Mouse (Mus musculus) neural tube, embryonic 13.5 days (tissue): ENCODE measurements around the gene Plcb4. TPM values are rescaled to one million over a fixed set of nuclear protein-coding genes. Genes with fewer than 3 reads are reported as not detected.

Experiments used
- ATAC-seq: fragments of 200-750 bp; cut with Nextera tagmentation; 2 replicates; pipeline ENCODE4 v1.8.0; 2017; ENCODE audit warnings: low read depth, mild to moderate bottlenecking, moderate TSS enrichment, moderate library complexity
- H3K27ac ChIP-seq: fragments of 300-500 bp; sonication (generic); replicated peaks from 2 replicates; pipeline ENCODE4 v1.5.1; 2015; ENCODE audit warnings: moderate library complexity, mild to moderate bottlenecking, inconsistent platforms
- H3K27me3 ChIP-seq: fragments of 300-500 bp; sonication (generic); 2 replicates; pipeline ENCODE4 v1.6.1; 2015; ENCODE audit warnings: mild to moderate bottlenecking, inconsistent platforms
- H3K36me3 ChIP-seq: fragments of 300-500 bp; sonication (generic); 2 replicates; pipeline ENCODE4 v1.6.1; 2015; ENCODE audit warnings: mild to moderate bottlenecking, inconsistent platforms
- H3K4me1 ChIP-seq: fragments of 300-500 bp; sonication (generic); replicated peaks from 2 replicates; pipeline ENCODE4 v1.6.1; 2015; ENCODE audit warnings: inconsistent platforms
- H3K4me2 ChIP-seq: fragments of 300-500 bp; sonication (generic); 2 replicates; pipeline ENCODE4 v1.6.1; 2015; ENCODE audit warnings: inconsistent platforms, mild to moderate bottlenecking, moderate library complexity
- H3K4me3 ChIP-seq: fragments of 300-500 bp; sonication (generic); 2 replicates; pipeline ENCODE4 v1.5.1; 2015; ENCODE audit warnings: mild to moderate bottlenecking, inconsistent platforms
- H3K9ac ChIP-seq: fragments of 300-500 bp; sonication (generic); 2 replicates; pipeline ENCODE4 v1.6.1; 2015; ENCODE audit warnings: moderate library complexity, mild to moderate bottlenecking, inconsistent platforms
- H3K9me3 ChIP-seq: fragments of 300-500 bp; sonication (generic); 2 replicates; pipeline ENCODE4 v1.6.1; 2016; ENCODE audit warnings: inconsistent platforms
- WGBS: fragments of 180-500 bp; shearing (Covaris S2); methylation state at CpG from one replicate; pipeline ENCODE4 v1.1.7; 2015; 5-methylcytosine and 5-hydroxymethylcytosine counted together
- polyA plus RNA-seq: library from polyadenylated mRNA; unstranded; fragments of >200 nt; fragmentation: Nextera tagmentation; extraction: Ambion mirVana; gene quantifications from 2 replicates; pipeline ENCODE4 v1.2.1, GENCODE M21; 2015

Plcb4 gene
- polyA plus RNA-seq, 1 experiment from 2014 or later = 38.2 TPM

DNA sequence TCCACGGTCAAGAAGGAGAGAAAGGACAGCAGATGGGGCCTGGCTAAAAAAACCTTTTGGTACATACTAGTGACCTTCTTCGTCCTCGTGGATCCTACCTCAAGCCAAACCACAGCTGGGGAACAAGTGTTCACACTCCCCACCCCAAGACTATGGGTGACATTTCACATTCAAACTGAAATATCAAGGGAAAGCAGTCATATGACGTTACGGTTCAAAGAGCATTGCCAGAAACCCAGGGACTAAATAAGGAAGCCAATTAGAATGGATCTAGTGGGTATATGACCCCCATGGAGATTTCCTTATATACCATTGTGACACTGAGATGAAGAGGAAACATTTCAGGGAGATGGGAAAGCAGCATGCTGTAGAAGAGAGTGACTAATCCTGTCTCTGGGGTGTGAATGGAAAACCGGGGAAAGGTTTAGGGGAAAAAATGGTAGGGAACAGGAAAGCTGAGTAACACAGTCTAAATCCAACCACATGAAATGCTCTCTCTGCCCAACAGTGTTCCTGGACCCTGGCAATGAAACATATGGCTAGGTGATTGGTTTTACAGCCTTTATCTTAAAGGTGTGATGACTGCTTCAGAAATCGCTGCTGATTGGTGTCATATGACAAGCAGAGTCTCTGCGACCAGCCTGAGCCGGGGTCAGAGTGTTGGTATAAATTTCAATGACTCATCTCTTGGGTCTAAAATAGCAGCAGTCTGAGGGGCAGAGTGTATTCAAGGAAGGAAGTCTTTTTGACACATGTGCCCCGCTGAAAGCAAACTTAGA lies 114.6 kb downstream of the Plcb4 start:
- Histone ChIP-seq H3K4me3 (no peak overlapping the region), H3K27ac (no peak overlapping the region), H3K4me2 (no peak overlapping the region), H3K4me1 (peaks cover 9% of the 10 kb centered on the region), H3K9me3 (no peaks in the 10 kb centered on the region), H3K9ac (no peak overlapping the region), H3K27me3 (no peaks in the 10 kb centered on the region), H3K36me3 (no peaks in the 10 kb centered on the region)
- 70% methylated on average over 10 of the region's 10 CpGs for WGBS
- ATAC-seq = no peak

DNA sequence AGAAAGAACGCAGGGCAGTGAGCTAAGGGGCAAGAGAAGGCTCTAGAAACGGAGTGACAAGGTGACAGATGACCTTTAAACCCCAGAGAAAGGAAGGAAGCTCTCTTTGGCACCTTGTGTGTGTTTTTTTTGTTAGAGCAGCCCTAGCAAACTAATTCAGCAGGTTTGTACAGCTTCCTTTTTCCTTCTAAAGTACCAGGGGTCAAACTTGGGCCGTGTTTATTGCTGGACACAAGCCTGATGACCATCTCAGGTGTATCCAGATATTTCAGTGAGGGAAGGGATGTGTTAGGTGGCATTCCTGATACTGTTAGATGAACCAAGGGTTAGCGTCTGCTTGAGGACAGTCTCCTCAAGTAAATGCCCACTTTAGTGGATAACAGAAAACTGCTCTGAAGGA lies 116.2 kb downstream of the Plcb4 start:
- H3K27ac ChIP-seq = no peak overlapping the region
- H3K36me3 ChIP-seq = no peaks in the 10 kb centered on the region
- H3K4me3 ChIP-seq = no peak overlapping the region
- H3K27me3 ChIP-seq = no peaks in the 10 kb centered on the region
- H3K9me3 ChIP-seq = no peaks in the 10 kb centered on the region
- ATAC-seq = no peak
- H3K4me2 ChIP-seq = no peak overlapping the region
- 77% methylated on average over 4 of the region's 4 CpGs for WGBS
- peaks cover 5% of the 10 kb centered on the region; the same call in 1 of the 2 replicates for H3K4me1 ChIP-seq
- no peak overlapping the region for H3K9ac ChIP-seq

DNA sequence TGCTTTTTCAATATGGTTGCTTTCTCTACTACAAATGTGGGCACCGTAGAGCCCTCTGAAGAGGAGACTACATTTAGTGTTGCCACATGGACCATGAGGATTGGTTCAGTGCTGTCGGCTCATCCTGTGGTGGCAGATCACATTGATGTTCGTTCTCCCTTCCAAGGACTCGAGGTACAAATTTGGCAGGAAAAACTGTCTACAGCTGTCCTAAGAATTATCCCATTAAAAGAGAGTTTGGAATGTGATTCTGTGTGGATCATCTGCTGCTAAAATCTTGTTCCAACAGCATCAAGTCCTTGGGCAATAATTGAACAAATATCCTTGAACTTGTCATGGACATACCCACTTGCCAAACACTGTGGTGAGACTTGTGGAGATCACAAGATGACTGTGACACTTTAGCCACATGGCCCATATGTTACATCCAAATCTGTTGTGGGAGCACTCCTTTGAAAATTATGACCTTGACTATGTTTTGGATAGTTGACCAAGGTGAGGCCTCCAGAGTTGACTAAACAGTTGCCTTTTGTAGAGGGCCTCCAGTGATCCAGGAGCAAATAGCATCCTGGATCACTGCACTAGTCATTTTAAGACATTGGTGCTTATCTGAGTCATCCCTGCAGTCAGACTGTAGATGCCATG lies 117.4 kb downstream of the Plcb4 start:
- WGBS = 95% methylated on average over 4 of the region's 4 CpGs
- no peaks in the 10 kb centered on the region for H3K36me3 ChIP-seq
- H3K27ac ChIP-seq = no peak overlapping the region
- H3K9me3 ChIP-seq = no peaks in the 10 kb centered on the region
- H3K27me3 ChIP-seq = no peaks in the 10 kb centered on the region
- no peak overlapping the region for H3K4me2 ChIP-seq
- ATAC-seq = no peak
- H3K4me3 ChIP-seq = no peak overlapping the region
- H3K4me1 ChIP-seq = peaks cover 5% of the 10 kb centered on the region; the same call in 1 of the 2 replicates
- no peak overlapping the region for H3K9ac ChIP-seq

DNA sequence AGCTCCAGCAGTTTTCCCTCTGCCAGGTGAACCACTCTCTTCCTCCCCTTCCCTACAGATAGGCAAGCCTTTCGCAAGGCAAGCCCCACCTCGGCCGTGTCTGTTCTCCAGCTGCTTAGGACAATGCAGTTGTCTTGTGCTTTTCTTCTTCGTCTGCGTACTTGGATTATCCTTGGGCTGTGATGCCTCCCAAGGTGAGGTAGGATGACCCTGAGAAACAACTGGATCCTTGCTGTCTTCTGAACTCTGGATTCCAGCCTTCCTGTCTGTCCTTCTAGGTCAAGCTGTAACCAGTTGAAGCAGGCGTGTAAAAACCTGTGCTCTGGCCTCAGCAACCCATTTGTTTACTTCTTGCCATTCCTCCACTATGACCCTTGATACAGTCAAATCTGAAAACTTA lies 122.6 kb downstream of the Plcb4 start:
- Histone ChIP-seq H3K4me3 (no peak overlapping the region), H3K27ac (no peak overlapping the region), H3K4me2 (no peak overlapping the region), H3K9me3 (no peaks in the 10 kb centered on the region), H3K27me3 (no peaks in the 10 kb centered on the region), H3K4me1 (no peaks in the 10 kb centered on the region), H3K36me3 (no peaks in the 10 kb centered on the region), H3K9ac (no peak overlapping the region)
- 86% methylated on average over 6 of the region's 6 CpGs for WGBS
- no peak for ATAC-seq

DNA sequence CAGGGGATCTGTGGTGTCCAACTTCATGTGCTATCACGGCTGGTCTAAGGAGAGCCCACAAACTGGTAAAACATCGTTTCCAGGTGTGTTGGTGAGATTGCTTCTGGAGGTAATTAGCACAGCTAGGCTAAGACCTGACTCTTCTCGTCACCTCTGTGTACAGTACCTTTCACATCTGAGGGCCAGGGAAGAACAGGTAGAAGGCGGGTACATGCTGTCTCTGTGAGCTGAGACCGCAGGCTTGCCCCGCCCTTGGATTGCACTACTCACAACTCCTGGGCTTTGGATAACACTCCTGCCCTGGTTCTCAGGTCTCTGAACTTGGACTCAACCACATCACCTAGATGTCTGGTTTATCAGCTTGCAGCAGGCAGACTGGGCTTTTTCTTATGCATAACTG lies 128.6 kb downstream of the Plcb4 start:
- H3K9me3 ChIP-seq = peaks cover 5% of the 10 kb centered on the region; the same call in 1 of the 2 replicates
- H3K36me3 ChIP-seq = no peaks in the 10 kb centered on the region
- no peak overlapping the region for H3K9ac ChIP-seq
- WGBS = 95% methylated on average over 6 of the region's 6 CpGs
- no peak for ATAC-seq
- H3K4me2 ChIP-seq = no peak overlapping the region
- no peaks in the 10 kb centered on the region for H3K27me3 ChIP-seq
- H3K27ac ChIP-seq = no peak overlapping the region
- no peak overlapping the region for H3K4me3 ChIP-seq
- H3K4me1 ChIP-seq = no peaks in the 10 kb centered on the region

DNA sequence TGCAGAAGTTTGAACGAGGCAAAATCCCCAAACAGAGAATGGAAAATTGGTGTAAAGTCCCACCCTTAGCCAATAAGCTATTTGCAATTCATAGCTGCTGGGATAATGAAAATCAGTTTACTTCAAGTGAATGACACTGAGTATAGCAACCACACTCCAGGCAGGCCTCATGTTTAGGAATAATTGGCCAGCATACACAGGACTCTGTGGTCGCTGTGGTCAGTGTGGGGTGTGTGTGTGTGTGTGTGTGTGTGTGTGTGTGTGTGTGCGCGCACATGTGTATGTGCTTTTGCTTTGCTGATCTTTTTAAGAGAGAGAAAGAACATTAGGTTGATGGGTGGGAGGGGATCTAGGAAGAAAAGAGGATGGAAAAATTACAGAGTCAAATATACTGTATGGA lies 134.1 kb downstream of the Plcb4 start:
- H3K9ac ChIP-seq = no peak overlapping the region
- peaks cover 13% of the 10 kb centered on the region for H3K4me1 ChIP-seq
- H3K4me2 ChIP-seq = no peak overlapping the region
- H3K4me3 ChIP-seq = no peak overlapping the region
- no peak for ATAC-seq
- WGBS = 88% methylated on average over 4 of the region's 4 CpGs
- H3K27ac ChIP-seq = no peak overlapping the region
- H3K9me3 ChIP-seq = peaks cover 5% of the 10 kb centered on the region; the same call in 1 of the 2 replicates
- H3K36me3 ChIP-seq = no peaks in the 10 kb centered on the region
- H3K27me3 ChIP-seq = no peaks in the 10 kb centered on the region

DNA sequence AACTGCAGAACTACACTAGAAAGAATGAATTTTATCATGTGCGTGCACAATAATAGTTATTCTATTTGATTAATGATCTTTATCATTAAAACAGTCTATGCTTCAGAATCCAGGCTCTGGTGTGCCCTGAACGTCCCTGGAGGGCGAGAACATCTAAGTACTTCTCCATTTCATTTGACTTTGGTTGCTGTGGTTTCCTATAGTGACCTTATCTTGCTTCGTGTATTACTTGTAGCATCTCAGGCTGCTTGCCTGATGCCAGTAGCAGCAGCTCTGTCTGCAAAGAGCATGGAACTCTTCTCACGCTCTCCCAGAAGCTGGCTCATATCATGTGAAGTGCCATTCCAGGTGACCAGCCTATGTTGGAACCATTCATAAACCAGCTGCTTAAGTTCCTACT lies 137.9 kb downstream of the Plcb4 start:
- no peak overlapping the region for H3K4me2 ChIP-seq
- WGBS = 90% methylated on average over 5 of the region's 5 CpGs

DNA sequence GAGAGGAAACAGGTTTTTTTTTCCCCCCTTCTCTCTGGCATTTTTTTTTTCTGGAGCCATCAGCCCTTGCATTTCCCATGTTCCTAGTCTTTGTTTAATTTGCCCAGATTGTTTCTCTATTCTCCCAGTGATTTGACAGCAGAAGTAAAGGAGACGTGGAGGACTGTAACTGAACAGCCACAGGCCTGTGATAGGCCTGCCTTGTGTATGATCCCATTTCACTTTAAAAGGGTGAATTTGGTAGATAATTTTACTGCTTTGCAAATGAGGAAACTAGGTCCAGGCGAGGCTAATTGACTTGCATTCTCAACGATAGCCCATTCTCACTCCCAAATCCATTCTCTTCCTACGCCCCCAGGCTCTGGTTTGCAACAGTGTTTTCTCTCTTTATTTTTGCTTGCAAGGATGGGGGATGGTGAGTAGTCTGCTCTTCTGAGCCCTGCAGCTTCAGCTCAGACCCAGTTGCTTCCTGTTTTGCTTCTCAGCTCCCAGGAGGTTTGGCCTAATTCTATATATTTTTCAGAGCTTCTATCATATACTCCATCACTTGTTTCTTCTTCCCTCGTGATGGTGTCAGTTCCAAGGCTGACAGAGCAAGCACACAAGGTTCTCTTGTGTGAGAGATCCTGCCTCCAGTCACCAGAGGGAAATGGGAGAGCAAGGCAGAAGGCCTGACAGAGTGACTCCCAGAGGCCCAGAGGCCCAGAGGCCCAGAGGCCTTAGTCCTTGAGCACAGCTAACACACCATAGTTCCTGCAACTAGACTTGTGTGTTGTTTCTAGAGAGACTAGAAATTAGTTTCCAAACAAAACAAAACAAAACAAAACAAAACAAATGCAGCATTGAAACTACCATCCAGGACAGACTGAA lies 139.1 kb downstream of the Plcb4 start:
- no peaks in the 10 kb centered on the region for H3K9me3 ChIP-seq
- no peak overlapping the region for H3K4me3 ChIP-seq
- H3K27me3 ChIP-seq = no peaks in the 10 kb centered on the region
- H3K4me1 ChIP-seq = peaks cover 24% of the 10 kb centered on the region
- H3K4me2 ChIP-seq = no peak overlapping the region
- H3K27ac ChIP-seq = peak overlapping the region; percentile 67
- WGBS = 18% methylated on average over 5 of the region's 5 CpGs
- H3K9ac ChIP-seq = no peak overlapping the region
- ATAC-seq = no peak
- no peaks in the 10 kb centered on the region for H3K36me3 ChIP-seq

More for the DNA sequence above, 137.9 kb downstream of the Plcb4 start:
- Histone ChIP-seq H3K27ac (no peak overlapping the region), H3K9ac (no peak overlapping the region), H3K4me1 (peaks cover 19% of the 10 kb centered on the region), H3K4me3 (no peak overlapping the region), H3K36me3 (no peaks in the 10 kb centered on the region), H3K27me3 (no peaks in the 10 kb centered on the region), H3K9me3 (peaks cover 5% of the 10 kb centered on the region; the same call in 1 of the 2 replicates)
- no peak for ATAC-seq

DNA sequence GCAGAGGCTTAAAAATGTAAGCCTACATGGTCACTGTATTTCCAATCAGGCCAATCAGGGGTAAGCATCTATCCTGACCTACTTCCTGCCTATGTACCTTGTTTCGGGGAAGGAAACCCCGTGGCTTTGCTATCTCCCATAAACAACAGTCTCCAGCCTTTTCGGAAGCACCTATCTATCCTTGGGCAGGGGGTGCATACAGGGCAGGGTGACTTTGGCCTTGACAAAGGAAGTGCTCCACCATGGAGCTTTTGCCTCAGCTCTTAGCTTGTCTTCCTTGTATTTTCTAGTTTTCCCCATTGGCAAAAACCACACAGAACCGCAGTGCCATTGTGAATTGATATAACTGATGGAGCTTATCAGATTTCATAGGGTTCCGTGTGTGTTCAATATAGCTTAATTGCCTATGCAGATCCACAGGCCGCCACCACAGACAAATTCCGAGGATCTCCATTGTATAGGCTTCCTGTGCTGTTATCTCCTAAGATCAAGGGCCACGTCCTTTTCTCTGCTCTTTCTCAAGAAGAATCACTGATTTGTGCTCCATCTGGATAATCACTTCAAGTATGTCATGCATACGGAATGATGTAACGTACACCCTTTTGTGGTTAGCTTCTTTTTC lies 140.4 kb downstream of the Plcb4 start:
- Histone ChIP-seq H3K27ac (no peak overlapping the region), H3K27me3 (no peaks in the 10 kb centered on the region), H3K4me3 (no peak overlapping the region), H3K4me1 (peaks cover 29% of the 10 kb centered on the region), H3K36me3 (no peaks in the 10 kb centered on the region), H3K4me2 (no peak overlapping the region), H3K9me3 (no peaks in the 10 kb centered on the region), H3K9ac (no peak overlapping the region)
- ATAC-seq = no peak
- WGBS = 82% methylated on average over 10 of the region's 10 CpGs

DNA sequence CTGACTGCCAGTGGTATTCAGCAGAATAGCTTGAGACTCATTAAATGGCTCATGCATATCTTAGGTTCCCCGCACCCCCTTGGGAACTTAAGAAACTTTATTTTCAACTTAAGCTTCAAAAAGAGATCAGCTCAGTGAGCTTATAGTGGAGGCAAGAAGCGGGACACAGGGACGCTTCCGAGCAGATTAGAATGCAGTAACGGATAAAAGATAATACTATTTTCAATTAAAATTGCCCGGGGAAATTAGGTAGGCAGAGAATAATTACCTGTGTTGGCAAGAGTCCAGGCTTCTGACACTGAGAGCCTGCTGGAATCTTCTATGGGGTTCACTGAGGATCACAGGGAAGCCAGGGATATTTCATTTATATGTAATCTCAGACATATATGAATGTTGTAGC lies 141.6 kb downstream of the Plcb4 start:
- WGBS = 55% methylated on average over 6 of the region's 6 CpGs
- no peaks in the 10 kb centered on the region for H3K27me3 ChIP-seq
- ATAC-seq = no peak
- H3K4me2 ChIP-seq = no peak overlapping the region
- H3K4me3 ChIP-seq = no peak overlapping the region
- no peak overlapping the region for H3K27ac ChIP-seq
- no peaks in the 10 kb centered on the region for H3K9me3 ChIP-seq
- H3K9ac ChIP-seq = no peak overlapping the region
- no peaks in the 10 kb centered on the region for H3K36me3 ChIP-seq
- H3K4me1 ChIP-seq = peaks cover 29% of the 10 kb centered on the region

DNA sequence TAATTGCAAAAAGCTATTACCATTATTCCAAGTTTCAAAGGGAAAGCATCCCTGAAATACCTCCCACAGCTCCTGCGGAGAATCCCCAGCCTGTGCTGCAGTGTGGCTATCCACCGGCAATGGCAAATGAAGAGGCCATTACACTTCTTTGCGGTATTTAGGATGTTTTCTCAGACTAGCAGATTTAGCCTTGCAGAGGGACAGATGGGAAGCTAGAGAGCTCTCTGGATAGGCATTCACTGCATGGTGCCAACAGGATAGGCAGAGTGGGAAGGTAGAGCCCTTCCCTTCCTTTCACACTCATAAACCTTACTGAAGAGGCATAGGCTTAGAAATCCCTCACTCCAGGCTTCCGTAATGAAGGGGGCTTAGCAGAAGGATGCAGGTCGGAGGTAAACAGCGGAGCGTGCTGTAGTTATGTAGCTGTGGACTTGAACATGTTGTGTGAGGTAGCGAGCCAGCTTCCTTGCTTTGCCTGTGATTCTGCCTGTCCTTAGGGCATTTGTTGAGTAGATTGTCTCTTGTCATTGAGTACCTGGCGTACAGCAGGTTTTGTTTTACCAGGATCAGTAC lies 144.2 kb downstream of the Plcb4 start:
- WGBS = 72% methylated on average over 9 of the region's 9 CpGs
- Histone ChIP-seq H3K9ac (no peak overlapping the region), H3K36me3 (no peaks in the 10 kb centered on the region), H3K4me2 (no peak overlapping the region), H3K4me1 (peaks cover 16% of the 10 kb centered on the region), H3K27me3 (no peaks in the 10 kb centered on the region), H3K9me3 (no peaks in the 10 kb centered on the region), H3K4me3 (no peak overlapping the region), H3K27ac (peak overlapping the region; percentile 25; the same call in 1 of the 2 replicates)
- ATAC-seq = peak; percentile 49; the same call in 1 of the 2 replicates
